Mouse (Mus musculus): ENCODE measurements around the gene Gcnt1. TPM values are rescaled to one million over a fixed set of nuclear protein-coding genes. Genes with fewer than 3 reads are reported as not detected.

Gene Gcnt1
- total and polyA plus RNA-seq, 3 experiments, result 0.22 TPM; not detected in 2

- H3K9ac ChIP-seq (ENCODE audit: control insufficient read depth, low read depth, low read length, poor library complexity, severe bottlenecking), result no peak overlapping the region
- H3K27me3 ChIP-seq (ENCODE audit: control insufficient read depth in 1 of 2, insufficient read depth in 2 of 2, low read length in 2 of 2), result no peaks in the 10 kb centered on the region
- H3K9me3 ChIP-seq (replicated peaks; ENCODE audit: insufficient read depth, low read length), result no peaks in the 10 kb centered on the region
- H3K4me3 ChIP-seq (ENCODE audit: control insufficient read depth in 1 of 2, insufficient read depth in 1 of 2, low read depth in 2 of 2, low read length in 2 of 2), result no peak overlapping the region
- H3K79me2 ChIP-seq (ENCODE audit: control insufficient read depth, insufficient read depth, low read length, poor library complexity), result no peaks in the 10 kb centered on the region
- no peaks in the 10 kb centered on the region for H3K36me3 ChIP-seq (ENCODE audit: control insufficient read depth in 1 of 2, insufficient read depth in 2 of 2, low read length in 2 of 2)
- peaks cover under 1 to 2% of the 10 kb centered on the region in 2 experiments; a peak in 2 of 4 replicates for H3K4me1 ChIP-seq (ENCODE audit: control insufficient read depth in 1 of 2, insufficient read depth in 2 of 2, low read length in 2 of 2)
- H3K27ac ChIP-seq (ENCODE audit: control insufficient read depth, low read depth, low read length), result no peak overlapping the region
- DNase-seq (ENCODE audit: low read depth, low spot score), result no peak
- TF ChIP-seq POLR2AphosphoS2 (IDR thresholded peaks at IDR 0.05; ENCODE audit: low read length) (no peak), CTCF (IDR thresholded peaks at IDR 0.05 in 2 of 3, conservative IDR thresholded peaks at IDR 0.05 in 1 of 3; ENCODE audit: control insufficient read depth in 1 of 3, insufficient read depth in 1 of 3, low read depth in 2 of 3, low read length in 3 of 3, poor library complexity in 1 of 3, severe bottlenecking in 1 of 3) (no peak), SIN3A (IDR thresholded peaks at IDR 0.05; ENCODE audit: low read length) (no peak), TBP (IDR thresholded peaks at IDR 0.05; ENCODE audit: low read depth, low read length) (no peak), TAL1 (IDR thresholded peaks at IDR 0.05; ENCODE audit: low read length) (no peak), POLR2A (IDR thresholded peaks at IDR 0.05; ENCODE audit: control insufficient read depth in 1 of 2, insufficient read depth in 1 of 2, low read depth in 1 of 2, low read length in 2 of 2, poor library complexity in 1 of 2) (no peak), MEF2A (IDR thresholded peaks at IDR 0.05; ENCODE audit: extremely low read depth, insufficient replicate concordance, low read depth, low read length, poor library complexity, severe bottlenecking) (no peak), ZKSCAN1 (IDR thresholded peaks at IDR 0.05; ENCODE audit: low read depth, low read length) (no peak), TCF12 (IDR thresholded peaks at IDR 0.05; ENCODE audit: low read depth, low read length) (no peak), CHD2 (IDR thresholded peaks at IDR 0.05; ENCODE audit: low read length) (no peak), USF2 (IDR thresholded peaks at IDR 0.05; ENCODE audit: borderline replicate concordance in 1 of 2, insufficient read depth in 1 of 2, low read depth in 1 of 2, low read length in 2 of 2) (no peak)
These were observed 56.2 kb downstream of the Gcnt1 start for GRCm38 (mm10) chr19:17316311-17317003.

- Histone ChIP-seq H3K9ac (ENCODE audit: control insufficient read depth, low read depth, low read length, poor library complexity, severe bottlenecking) (no peak overlapping the region), H3K27me3 (ENCODE audit: control insufficient read depth in 1 of 2, insufficient read depth in 2 of 2, low read length in 2 of 2) (no peaks in the 10 kb centered on the region), H3K79me2 (ENCODE audit: control insufficient read depth, insufficient read depth, low read length, poor library complexity) (no peaks in the 10 kb centered on the region), H3K9me3 (replicated peaks; ENCODE audit: insufficient read depth, low read length) (no peaks in the 10 kb centered on the region), H3K4me3 (ENCODE audit: control insufficient read depth in 1 of 2, insufficient read depth in 1 of 2, low read depth in 2 of 2, low read length in 2 of 2) (no peak overlapping the region), H3K27ac (ENCODE audit: control insufficient read depth, low read depth, low read length) (no peak overlapping the region), H3K36me3 (ENCODE audit: control insufficient read depth in 1 of 2, insufficient read depth in 2 of 2, low read length in 2 of 2) (no peaks in the 10 kb centered on the region), H3K4me1 (ENCODE audit: control insufficient read depth in 1 of 2, insufficient read depth in 2 of 2, low read length in 2 of 2) (peaks cover 0 to 2% of the 10 kb centered on the region in 2 experiments; a peak in 1 of 4 replicates)
- TF ChIP-seq NELFE (IDR thresholded peaks at IDR 0.05; ENCODE audit: low read depth, low read length) (no peak), USF1 (IDR thresholded peaks at IDR 0.05; ENCODE audit: low read depth, low read length) (no peak), RAD21 (IDR thresholded peaks at IDR 0.05; ENCODE audit: low read depth, low read length) (no peak), MAFK (IDR thresholded peaks at IDR 0.05; ENCODE audit: borderline replicate concordance, low read depth, low read length) (no peak), KAT2A (conservative IDR thresholded peaks at IDR 0.05; ENCODE audit: low read depth, low read length) (no peak), CTCF (IDR thresholded peaks at IDR 0.05 in 2 of 3, conservative IDR thresholded peaks at IDR 0.05 in 1 of 3; ENCODE audit: control insufficient read depth in 1 of 3, insufficient read depth in 1 of 3, low read depth in 2 of 3, low read length in 3 of 3, poor library complexity in 1 of 3, severe bottlenecking in 1 of 3) (no peak), RCOR1 (IDR thresholded peaks at IDR 0.05; ENCODE audit: low read depth, low read length) (no peak), EP300 (IDR thresholded peaks at IDR 0.05; ENCODE audit: low read depth in 1 of 2, low read length in 2 of 2) (no peak), E2F4 (IDR thresholded peaks at IDR 0.05; ENCODE audit: borderline replicate concordance, low read depth, low read length) (no peak), TBP (IDR thresholded peaks at IDR 0.05; ENCODE audit: low read depth, low read length) (no peak), MAZ (IDR thresholded peaks at IDR 0.05; ENCODE audit: low read depth, low read length) (no peak), MEF2A (IDR thresholded peaks at IDR 0.05; ENCODE audit: extremely low read depth, insufficient replicate concordance, low read depth, low read length, poor library complexity, severe bottlenecking) (no peak), NRF1 (IDR thresholded peaks at IDR 0.05; ENCODE audit: insufficient read depth, low read depth, low read length, poor library complexity, severe bottlenecking) (no peak), ETS1 (IDR thresholded peaks at IDR 0.05; ENCODE audit: low read depth, low read length) (no peak), ZNF384 (IDR thresholded peaks at IDR 0.05; ENCODE audit: low read depth, low read length) (no peak), MAX (IDR thresholded peaks at IDR 0.05; ENCODE audit: low read length) (no peak), BHLHE40 (IDR thresholded peaks at IDR 0.05; ENCODE audit: borderline replicate concordance, low read depth, low read length) (no peak), CHD2 (IDR thresholded peaks at IDR 0.05; ENCODE audit: low read length) (no peak), ZKSCAN1 (IDR thresholded peaks at IDR 0.05; ENCODE audit: low read depth, low read length) (no peak), POLR2AphosphoS5 (IDR thresholded peaks at IDR 0.05; ENCODE audit: borderline replicate concordance, low read depth, low read length) (no peak)
- no peak for DNase-seq (ENCODE audit: low read depth, low spot score)
These were observed 58.2 kb downstream of the Gcnt1 start for GRCm38 (mm10) chr19:17314451-17314850.
